Mouse (Mus musculus) adrenal gland, adult (tissue): Measurements from ENCODE around the gene Trat1.

ENCODE experiments used
- DNase-seq, 2 experiments: peaks; one replicate each; pipeline ENCODE4 v3.0.0; 2022 to 2023; ENCODE audit warnings: low spot score in 1 of 2; ENCODE audit not compliant: inconsistent age in 2 of 2

Gene Trat1

DNA sequence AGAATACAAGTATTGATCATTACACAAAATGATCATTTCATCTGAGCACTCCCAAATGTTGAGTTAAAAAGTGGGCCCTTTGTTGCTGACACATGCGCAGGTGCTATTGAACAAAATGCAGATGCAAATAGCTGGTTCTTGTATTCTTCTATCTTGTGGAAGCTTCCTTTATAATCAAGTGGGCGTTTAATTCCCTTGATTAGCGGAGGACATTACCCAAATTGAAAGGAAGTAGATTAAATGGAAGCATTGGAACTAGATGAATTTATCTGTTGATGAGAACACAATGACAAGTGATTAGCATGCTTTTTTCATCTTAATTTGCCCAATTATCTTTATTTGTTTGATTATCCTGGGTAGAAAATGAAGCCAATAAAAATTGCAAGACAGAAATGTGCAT, 51.6 kb downstream of the Trat1 start:
- no peak for DNase-seq

DNA sequence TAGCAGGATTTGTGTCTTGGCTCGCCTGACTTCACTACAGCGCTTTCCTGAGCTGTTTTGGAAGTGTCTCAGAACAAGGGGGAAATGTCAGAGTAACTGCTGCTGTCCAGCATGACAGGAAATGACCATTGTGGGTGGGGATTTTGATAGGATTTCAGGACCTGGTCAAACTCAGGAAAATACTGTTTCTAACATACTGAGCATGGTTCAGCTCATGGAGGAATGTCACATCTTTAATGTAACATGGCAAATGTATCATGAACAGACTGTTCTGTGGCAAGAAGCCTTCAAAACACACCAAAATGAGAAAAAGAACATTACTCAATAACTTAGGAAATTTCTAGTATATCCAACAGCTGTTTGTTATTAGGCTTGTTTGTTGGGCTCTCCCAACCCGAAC, 52.1 kb downstream of the Trat1 start:
- no peak for DNase-seq

DNA sequence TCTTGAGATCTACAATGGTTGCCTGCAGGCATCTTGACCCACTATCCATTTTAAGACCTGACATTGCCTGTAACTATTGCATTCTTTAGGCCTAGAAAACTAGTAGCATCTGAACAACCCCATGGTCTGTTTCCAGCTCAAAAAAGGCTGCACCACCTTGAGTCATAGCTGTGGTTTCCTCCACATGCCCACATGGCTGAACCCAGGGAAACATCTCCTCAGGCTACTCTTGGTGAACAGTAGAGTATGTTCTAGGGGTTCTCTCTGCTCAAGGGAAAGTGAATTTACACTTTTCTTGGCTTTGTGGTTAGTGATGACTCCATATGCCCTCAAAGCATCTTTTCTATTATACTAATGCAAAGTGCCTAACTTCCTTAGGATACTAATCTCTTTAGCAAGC, 55.5 kb downstream of the Trat1 start:
- DNase-seq = no peak

DNA sequence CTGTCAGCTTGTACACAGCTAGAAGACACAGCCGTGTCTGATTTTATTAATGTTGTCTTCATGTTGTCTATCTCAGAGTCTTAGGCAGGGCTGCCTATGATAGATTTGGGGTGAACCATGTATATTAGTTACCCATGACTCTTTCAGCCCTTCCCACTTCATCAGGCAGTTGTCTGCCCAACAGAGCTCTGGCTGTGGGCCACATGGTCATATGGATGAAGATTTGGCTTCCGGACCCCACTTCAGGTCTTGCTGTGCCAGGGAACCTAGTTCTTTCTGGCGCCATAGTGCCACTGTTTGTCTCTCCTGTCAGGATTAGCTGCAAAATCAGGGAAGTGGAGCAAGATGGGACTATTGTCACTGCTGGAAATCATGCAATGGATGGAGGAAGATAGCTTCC, 69.9 kb downstream of the Trat1 start:
- DNase-seq = no peak
